Mouse (Mus musculus): ENCODE measurements at regions not wholly inside any gene's neighbourhood (a gene's known extent, or its start where the extent isn't known, plus 50 kb on each side); places are given as distances from the start of the nearest gene placed in this dataset.

DNA sequence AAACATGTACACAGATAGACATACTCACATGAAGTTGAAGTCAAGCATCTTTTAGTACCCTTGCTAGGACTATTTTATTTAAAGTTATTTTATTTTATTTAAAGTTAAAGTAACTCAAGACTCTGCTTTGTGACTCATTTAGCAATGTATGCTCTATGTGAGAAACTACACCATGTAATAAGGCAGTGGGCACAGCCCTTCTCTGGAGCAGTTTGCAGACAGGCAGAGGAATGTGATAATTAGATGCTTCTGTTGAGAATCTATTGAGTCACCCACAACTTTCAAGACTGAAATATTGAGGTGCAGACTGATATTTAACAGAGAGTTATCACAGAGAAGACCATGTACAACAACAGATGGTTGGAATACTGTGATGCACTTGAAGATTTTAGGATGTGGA, 825.2 kb upstream of the Cntn5 start:
- no peak for DNase-seq (ENCODE audit: low read depth)

DNA sequence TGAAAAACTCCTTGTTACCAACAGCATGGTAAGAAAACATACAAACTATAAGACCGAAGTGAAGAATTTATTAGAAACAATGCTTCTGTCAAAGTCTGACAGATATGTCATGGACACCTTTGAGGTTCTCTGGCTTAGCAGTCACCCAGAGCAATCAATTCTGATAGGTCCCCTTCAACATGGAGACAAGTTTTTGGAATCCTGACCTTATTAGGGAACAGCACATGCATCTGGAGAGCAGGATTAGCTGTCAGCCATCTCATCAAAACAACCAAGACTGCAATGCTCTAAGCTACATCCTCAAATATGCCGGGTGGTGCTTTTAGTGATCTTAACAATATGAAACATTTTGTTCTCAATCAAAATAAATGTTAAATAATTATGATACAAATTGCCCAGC, 817.2 kb upstream of the Cntn5 start:
- no peak for DNase-seq (ENCODE audit: low read depth)

DNA sequence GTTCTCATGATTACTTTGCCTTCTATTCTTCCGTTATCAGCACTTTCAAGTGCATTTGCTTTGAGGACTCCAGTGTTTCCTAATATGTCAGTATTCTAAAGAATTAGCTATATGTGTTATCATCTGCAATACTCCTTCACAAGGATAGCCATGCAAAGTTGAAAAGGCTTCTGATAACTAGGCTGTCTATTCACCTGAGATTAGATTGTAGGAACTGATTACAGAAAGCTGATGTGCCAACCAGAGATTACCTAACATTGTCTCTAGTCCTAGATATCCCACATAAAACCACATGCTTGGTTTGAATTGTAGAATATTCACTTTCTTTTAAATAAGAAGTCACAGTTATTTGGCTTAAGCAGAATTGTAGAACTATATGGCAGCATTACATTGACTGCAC, 800.1 kb upstream of the Cntn5 start:
- no peak for DNase-seq (ENCODE audit: low read depth)

- DNase-seq (ENCODE audit: low read depth) = no peak
Measured at GRCm38 (mm10) chr9:11703150-11703549, 798.6 kb upstream of the Cntn5 start.

GRCm38 (mm10) chr9:11693505-11693904, 788.9 kb upstream of the Cntn5 start:
- no peak for DNase-seq (ENCODE audit: low read depth)

DNA sequence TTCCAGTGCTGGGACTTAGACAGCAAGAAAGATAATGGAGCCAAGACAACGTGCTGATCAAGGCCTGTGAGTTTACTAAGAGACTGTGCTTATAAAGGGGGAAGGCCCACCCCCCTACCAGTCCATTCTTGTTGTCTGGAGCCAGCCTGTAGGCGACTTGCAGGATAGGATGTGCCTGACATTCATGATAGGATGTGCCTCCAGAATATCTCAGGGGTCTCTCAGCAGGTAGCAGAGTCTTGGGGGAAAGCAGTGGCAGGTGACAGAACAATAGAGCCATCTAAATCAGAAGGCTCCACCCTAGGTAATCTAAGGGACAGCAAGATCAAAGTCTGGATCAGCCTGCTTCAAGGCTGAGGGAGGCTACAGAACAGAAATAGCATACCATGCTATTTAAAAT, 782.5 kb upstream of the Cntn5 start:
- DNase-seq (ENCODE audit: low read depth) = no peak

GRCm38 (mm10) chr9:11671939-11672338, 767.4 kb upstream of the Cntn5 start:
- no peak for DNase-seq (ENCODE audit: low read depth)

GRCm38 (mm10) chr9:11671243-11671642, 766.7 kb upstream of the Cntn5 start:
- DNase-seq (ENCODE audit: low read depth) = no peak

DNA sequence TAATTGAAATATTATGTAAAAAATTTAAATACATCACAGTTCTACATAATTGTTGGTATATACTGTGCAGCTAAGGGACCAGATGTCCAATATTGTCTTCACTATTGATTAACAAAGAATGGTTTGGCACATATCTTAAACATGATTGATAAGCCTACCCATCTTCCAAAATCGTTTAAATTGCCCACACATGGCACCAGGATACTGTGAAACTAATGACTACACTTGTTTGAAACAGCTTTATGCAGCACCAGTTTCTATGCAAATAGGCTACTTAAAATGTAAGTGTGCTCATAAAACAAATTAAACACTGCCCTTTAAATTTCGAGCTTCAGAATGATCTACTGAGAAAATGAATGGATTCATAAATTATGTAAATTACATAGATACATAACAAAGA, 724.9 kb upstream of the Cntn5 start:
- DNase-seq (ENCODE audit: low read depth) = no peak

GRCm38 (mm10) chr9:11604381-11604780, 699.8 kb upstream of the Cntn5 start:
- peak; percentile 5 for DNase-seq (ENCODE audit: low read depth)

- no peak for DNase-seq (ENCODE audit: low read depth)
Measured at GRCm38 (mm10) chr9:11603884-11604283, 699.3 kb upstream of the Cntn5 start.

GRCm38 (mm10) chr9:11602857-11603256, 698.3 kb upstream of the Cntn5 start:
- no peak for DNase-seq (ENCODE audit: low read depth)

DNA sequence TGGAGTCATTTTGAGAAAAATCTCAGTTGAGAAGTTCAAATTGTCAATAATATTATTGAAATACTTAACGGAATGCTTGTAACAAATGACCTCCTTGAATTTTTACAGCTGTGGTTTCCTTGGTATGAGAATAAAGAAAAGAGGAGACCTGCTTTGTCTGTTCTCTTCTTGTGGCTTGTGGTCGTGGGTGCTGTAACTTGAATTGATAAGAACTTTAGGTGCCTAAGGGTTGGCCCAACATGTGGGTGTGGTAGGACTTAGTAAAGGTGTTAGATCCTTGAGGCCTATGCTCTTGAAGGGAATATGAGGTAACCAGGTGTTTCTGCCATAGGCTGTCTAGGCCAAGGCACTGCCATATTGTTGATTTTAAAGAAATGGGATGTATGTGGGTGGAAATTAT, 674.4 kb upstream of the Cntn5 start:
- DNase-seq (ENCODE audit: low read depth) = no peak

DNA sequence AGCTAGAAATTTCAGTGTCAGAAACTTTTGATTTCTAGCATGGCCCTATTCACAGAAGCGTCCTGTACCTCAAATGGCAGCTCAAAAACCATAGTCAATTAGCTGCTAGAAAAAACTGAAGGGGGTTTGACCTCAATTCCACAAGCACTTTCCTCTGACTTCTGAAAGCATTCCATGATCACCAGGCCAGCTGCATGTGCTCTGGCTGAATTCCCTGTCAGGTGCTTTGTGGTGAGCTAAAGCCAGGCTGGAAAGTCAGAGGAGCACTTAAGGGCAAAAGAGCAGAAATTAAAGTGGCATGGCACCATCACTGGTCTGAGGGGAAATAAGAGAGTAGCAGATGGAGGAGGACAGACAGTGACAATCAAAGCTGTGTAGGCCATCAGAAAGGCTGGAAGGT, 658.3 kb upstream of the Cntn5 start:
- no peak for DNase-seq (ENCODE audit: low read depth)

DNA sequence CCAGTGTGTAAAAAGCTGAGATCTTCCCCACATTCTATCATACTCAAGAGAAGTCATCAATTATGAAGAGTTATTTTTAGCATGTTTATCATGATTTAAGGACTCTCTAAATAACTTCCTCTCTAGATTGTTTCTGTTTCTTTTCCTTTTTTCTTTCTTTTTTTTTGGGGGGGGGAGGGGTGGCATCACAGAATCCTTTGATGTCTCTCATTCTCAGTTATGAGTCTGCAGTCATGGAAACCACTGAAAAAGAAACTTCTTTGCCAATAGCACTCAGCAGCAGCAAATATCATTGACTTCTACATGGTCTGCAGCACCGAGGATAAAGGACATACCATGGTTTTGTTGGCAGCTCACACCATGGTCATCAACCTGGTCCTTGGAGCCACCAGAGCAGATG, 654.8 kb upstream of the Cntn5 start:
- DNase-seq (ENCODE audit: low read depth) = no peak

GRCm38 (mm10) chr9:11513806-11514496, 609.4 kb upstream of the Cntn5 start:
- DNase-seq (ENCODE audit: low read depth) = peak; percentile 2

All from 416B (cell line).